Mouse (Mus musculus) small intestine, adult 2 months (tissue): ENCODE data around the gene Rab23.

Experiments
- CTCF ChIP-seq: fragments of 200-500 bp; IDR thresholded peaks from 2 replicates; pipeline ENCODE4 v1.5.1; 2012; ENCODE audit warnings: low read depth, mild to moderate bottlenecking, control low read depth, inconsistent platforms, low read length, moderate library complexity, mixed read lengths; ENCODE audit not compliant: insufficient replicate concordance, insufficient read length; ENCODE audit errors: extremely low read depth
- POLR2A ChIP-seq: fragments of 200-500 bp; IDR thresholded peaks from 2 replicates; pipeline ENCODE4 v1.6.1; 2012; ENCODE audit warnings: low read depth, mild to moderate bottlenecking, control low read depth, inconsistent platforms, low read length, moderate library complexity

DNA sequence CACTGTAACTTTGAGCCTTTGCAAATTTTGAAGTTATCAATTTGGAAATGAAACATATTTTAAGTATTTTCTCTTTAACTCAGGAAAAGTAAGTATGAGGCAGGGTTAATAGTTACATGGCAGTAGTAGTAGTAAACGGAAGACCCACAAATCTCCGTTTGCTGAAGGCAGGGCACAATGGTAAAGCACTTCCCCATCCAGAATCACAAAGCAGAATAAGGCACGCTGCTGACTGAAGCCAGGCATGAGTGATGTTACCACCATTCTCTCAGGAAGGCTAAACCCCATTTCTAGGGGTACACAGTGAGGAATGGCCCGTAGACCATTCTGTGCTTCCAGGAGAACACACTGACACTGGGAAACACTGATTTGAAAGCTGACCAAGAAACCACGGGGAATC, 68.4 kb downstream of the Rab23 start:
- TF ChIP-seq POLR2A: no peak
- TF ChIP-seq CTCF: no peak
